Mouse (Mus musculus) cerebellum, postnatal 10 days (tissue): ENCODE measurements around the gene Slc7a8.

Experiments
- DNase-seq, 2 experiments: peaks; one replicate each; pipeline ENCODE4 v3.0.0; 2021; ENCODE audit warnings: mixed read lengths in 2 of 2

Gene Slc7a8

GRCm38 (mm10) chr14:54695042-54695441 is 86.7 kb downstream of the Slc7a8 start:
- no peak for DNase-seq

DNA sequence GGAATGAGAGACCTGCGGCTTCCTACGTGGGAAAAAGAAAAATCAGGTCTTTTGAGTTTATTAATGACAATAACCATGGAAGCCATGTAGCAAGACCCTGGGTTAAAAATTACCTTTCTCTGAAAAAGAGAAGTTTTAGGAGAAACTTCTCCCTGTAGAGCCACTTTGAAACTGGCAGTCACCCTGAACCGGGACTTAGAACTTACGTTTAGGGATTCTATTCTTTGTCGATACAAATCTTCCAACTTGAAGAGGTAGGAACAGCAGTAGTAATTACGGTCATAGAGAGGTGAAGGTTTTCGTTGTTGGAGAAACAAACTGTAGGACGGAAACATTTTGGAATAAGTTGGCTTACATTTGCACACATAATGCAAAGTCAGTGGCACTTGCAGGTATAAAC is 94.5 kb downstream of the Slc7a8 start:
- no peak for DNase-seq

GRCm38 (mm10) chr14:54686522-54687143 is 95.1 kb downstream of the Slc7a8 start, which contains the start of gene Acin1:
Acin1 (minus strand) TSS chr14:54686931.
- DNase-seq, result peak; percentile 100

DNA sequence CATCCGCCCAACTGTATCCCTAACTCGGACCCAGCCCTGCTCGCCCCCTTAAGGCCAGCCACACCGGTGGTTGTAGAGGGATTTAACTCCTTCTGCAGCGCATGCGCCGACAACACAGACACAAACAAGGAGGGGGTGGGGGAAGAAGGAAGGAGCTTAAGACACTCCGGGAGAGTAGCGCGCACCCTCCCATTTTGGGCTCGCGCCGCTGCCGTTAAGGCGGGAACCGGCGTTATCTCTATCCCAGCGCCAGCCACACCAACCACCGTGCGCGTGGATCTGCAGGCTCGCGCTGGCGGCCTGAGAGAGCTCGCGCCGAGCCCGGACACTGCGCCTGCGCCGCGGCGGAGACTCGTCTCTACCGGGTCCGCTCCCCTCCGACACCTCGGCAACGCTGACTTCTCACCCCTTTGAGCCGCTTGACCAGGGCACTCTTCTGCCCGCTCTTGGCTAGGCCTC is 95.7 kb downstream of the Slc7a8 start, which contains the start of gene 1700123O20Rik:
TSS of gene 1700123O20Rik (plus strand) at position 154 of the 459 bp plus-strand sequence.
- peak; percentile 89 to 90 for DNase-seq

- DNase-seq, result no peak
These were observed 96.3 kb downstream of the Slc7a8 start for GRCm38 (mm10) chr14:54685471-54685870.

GRCm38 (mm10) chr14:54682396-54682795 is 99.3 kb downstream of the Slc7a8 start:
- DNase-seq, result no peak

GRCm38 (mm10) chr14:54678657-54679304 is 103.0 kb downstream of the Slc7a8 start:
- DNase-seq, result no peak

DNA sequence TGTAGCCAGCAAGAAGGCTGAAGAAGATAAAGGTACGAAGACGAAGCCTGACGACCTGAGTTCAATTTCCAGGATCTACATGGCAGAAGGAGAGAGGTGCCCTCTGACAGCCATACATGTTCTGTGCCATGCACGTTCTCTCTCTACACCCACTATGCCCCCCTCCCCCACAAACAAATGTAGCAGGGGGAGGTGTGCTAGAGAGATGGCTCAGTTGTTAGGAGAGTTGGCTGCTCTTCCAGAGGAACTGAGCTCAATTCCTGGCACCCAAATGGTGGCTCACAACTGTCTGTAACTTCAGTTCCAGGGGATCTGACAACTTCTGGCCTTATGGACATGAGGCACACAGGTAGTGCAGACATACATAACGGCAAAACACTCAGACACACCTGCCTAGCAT is 105.5 kb downstream of the Slc7a8 start:
- DNase-seq, result no peak

DNA sequence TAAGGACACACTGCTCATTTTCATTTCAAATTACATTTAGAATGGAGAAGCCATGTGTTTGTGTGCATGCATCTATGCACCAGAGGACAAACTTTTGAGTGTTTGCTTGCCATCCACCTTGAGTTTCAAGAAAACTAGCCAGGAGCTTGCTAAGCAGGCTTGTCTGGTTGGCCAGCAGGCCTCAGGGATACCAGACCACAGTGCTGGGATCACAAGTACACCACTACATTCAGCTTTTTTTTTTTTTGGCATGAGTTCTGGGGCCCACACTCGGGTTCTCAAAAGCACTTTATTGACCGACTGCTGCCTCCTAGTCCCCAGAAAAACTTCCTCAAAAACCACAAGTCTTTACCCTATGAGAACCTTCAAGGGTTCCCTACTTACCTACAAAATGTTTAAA is 107.4 kb downstream of the Slc7a8 start:
- no peak for DNase-seq
